Mouse (Mus musculus) testis, adult 2 months (tissue): ENCODE results near the gene Tmprss11f. TPM values are rescaled to one million over a fixed set of nuclear protein-coding genes. Genes with fewer than 3 reads are reported as not detected.
"Not testable (repeated sequence)": the region's sequence is repeated elsewhere in the genome, so short reads cannot be mapped to it uniquely, and the experiment has no call there.

Experiments
- H3K27ac ChIP-seq: fragments of 200-500 bp; 2 replicates; pipeline ENCODE4 v1.5.1; 2012; ENCODE audit warnings: low read depth, low read length; ENCODE audit not compliant: control insufficient read depth, insufficient read depth
- H3K27me3 ChIP-seq: fragments of 200-500 bp; 2 replicates; pipeline ENCODE4 v1.6.1; 2012; ENCODE audit warnings: mild to moderate bottlenecking, low read length, moderate library complexity; ENCODE audit not compliant: control insufficient read depth, insufficient read depth
- H3K36me3 ChIP-seq: fragments of 200-500 bp; 2 replicates; pipeline ENCODE4 v1.6.1; 2012; ENCODE audit warnings: mild to moderate bottlenecking, low read length; ENCODE audit not compliant: control insufficient read depth, insufficient read depth
- H3K4me1 ChIP-seq: fragments of 200-500 bp; 2 replicates; pipeline ENCODE4 v1.6.1; 2012; ENCODE audit warnings: low read length; ENCODE audit not compliant: control insufficient read depth, insufficient read depth
- H3K4me3 ChIP-seq: fragments of 200-500 bp; 2 replicates; pipeline ENCODE4 v1.5.1; 2012; ENCODE audit warnings: low read depth, mild to moderate bottlenecking, low read length, moderate library complexity, mixed read lengths; ENCODE audit not compliant: control insufficient read depth
- CTCF ChIP-seq: fragments of 200-500 bp; IDR thresholded peaks from 2 replicates; pipeline ENCODE4 v1.5.1; 2012; ENCODE audit warnings: low read depth, mild to moderate bottlenecking, inconsistent platforms, low read length, moderate library complexity; ENCODE audit not compliant: control insufficient read depth, insufficient read depth, insufficient replicate concordance
- POLR2A ChIP-seq: fragments of 200-500 bp; IDR thresholded peaks from 2 replicates; pipeline ENCODE4 v1.6.1; 2012; ENCODE audit warnings: low read depth, mild to moderate bottlenecking, inconsistent platforms, low read length, moderate library complexity; ENCODE audit not compliant: control insufficient read depth
- polyA plus RNA-seq: library from polyadenylated mRNA; depleted of rRNA; stranded (reverse); fragments of >200 nt; gene quantifications from 2 replicates; pipeline ENCODE4 v1.2.3, GENCODE M21; 2012

Gene Tmprss11f
- polyA plus RNA-seq, 1 experiment = 0.15 TPM

- H3K4me3 ChIP-seq = no peak overlapping the region
- H3K27me3 ChIP-seq = no peaks in the 10 kb centered on the region
- H3K36me3 ChIP-seq = no peaks in the 10 kb centered on the region
- H3K27ac ChIP-seq = no peak overlapping the region
- H3K4me1 ChIP-seq = no peaks in the 10 kb centered on the region
- no peak for TF ChIP-seq CTCF
- no peak for TF ChIP-seq POLR2A
Measured at GRCm38 (mm10) chr5:86581998-86582397, 50.2 kb downstream of the Tmprss11f start.

GRCm38 (mm10) chr5:86578761-86579160 lies 53.5 kb downstream of the Tmprss11f start:
- not testable (repeated sequence) for H3K27ac ChIP-seq, H3K4me3 ChIP-seq, H3K36me3 ChIP-seq, H3K27me3 ChIP-seq, H3K4me1 ChIP-seq

GRCm38 (mm10) chr5:86546693-86547092 lies 85.5 kb downstream of the Tmprss11f start:
- H3K36me3 ChIP-seq = no peaks in the 10 kb centered on the region
- no peak overlapping the region for H3K27ac ChIP-seq
- H3K4me3 ChIP-seq = no peak overlapping the region
- H3K27me3 ChIP-seq = no peaks in the 10 kb centered on the region
- no peaks in the 10 kb centered on the region for H3K4me1 ChIP-seq
- TF ChIP-seq CTCF = no peak
- no peak for TF ChIP-seq POLR2A

GRCm38 (mm10) chr5:86540601-86541000 lies 91.6 kb downstream of the Tmprss11f start:
- TF ChIP-seq POLR2A = no peak
- TF ChIP-seq CTCF = no peak
- no peak overlapping the region for H3K27ac ChIP-seq
- H3K36me3 ChIP-seq = no peaks in the 10 kb centered on the region
- H3K27me3 ChIP-seq = no peaks in the 10 kb centered on the region
- H3K4me3 ChIP-seq = no peak overlapping the region
- H3K4me1 ChIP-seq = no peaks in the 10 kb centered on the region

GRCm38 (mm10) chr5:86528725-86529124 lies 103.5 kb downstream of the Tmprss11f start:
- Histone ChIP-seq H3K36me3 (no peaks in the 10 kb centered on the region), H3K27me3 (no peaks in the 10 kb centered on the region), H3K27ac (no peak overlapping the region), H3K4me1 (no peaks in the 10 kb centered on the region), H3K4me3 (no peak overlapping the region)
- TF ChIP-seq POLR2A (no peak), CTCF (no peak)

GRCm38 (mm10) chr5:86518500-86518899 lies 113.7 kb downstream of the Tmprss11f start, which contains the start of gene Tmprss11g:
TSS of gene Tmprss11g (minus strand) at chr5:86518600.
- TF ChIP-seq CTCF (no peak), POLR2A (no peak)
- Histone ChIP-seq H3K27ac (no peak within 1 kb of the TSS), H3K4me3 (no peak within 1 kb of the TSS), H3K4me1 (no peaks in the 10 kb centered on the region), H3K27me3 (no peaks in the 10 kb centered on the region), H3K36me3 (no peaks in the 10 kb centered on the region)

- no peak for TF ChIP-seq CTCF
- no peak for TF ChIP-seq POLR2A
- Histone ChIP-seq H3K27me3 (no peaks in the 10 kb centered on the region), H3K36me3 (no peaks in the 10 kb centered on the region), H3K4me3 (no peak overlapping the region), H3K4me1 (no peaks in the 10 kb centered on the region), H3K27ac (no peak overlapping the region)
Measured at GRCm38 (mm10) chr5:86511538-86511937, 120.7 kb downstream of the Tmprss11f start.

GRCm38 (mm10) chr5:86493453-86493852 lies 138.8 kb downstream of the Tmprss11f start:
- no peaks in the 10 kb centered on the region for H3K36me3 ChIP-seq
- H3K27me3 ChIP-seq = no peaks in the 10 kb centered on the region
- no peak overlapping the region for H3K27ac ChIP-seq
- H3K4me1 ChIP-seq = no peaks in the 10 kb centered on the region
- no peak overlapping the region for H3K4me3 ChIP-seq
- TF ChIP-seq CTCF (no peak), POLR2A (no peak)
